ENCODE assay signal across 23 mouse cellular contexts in the genomic region with DNA sequence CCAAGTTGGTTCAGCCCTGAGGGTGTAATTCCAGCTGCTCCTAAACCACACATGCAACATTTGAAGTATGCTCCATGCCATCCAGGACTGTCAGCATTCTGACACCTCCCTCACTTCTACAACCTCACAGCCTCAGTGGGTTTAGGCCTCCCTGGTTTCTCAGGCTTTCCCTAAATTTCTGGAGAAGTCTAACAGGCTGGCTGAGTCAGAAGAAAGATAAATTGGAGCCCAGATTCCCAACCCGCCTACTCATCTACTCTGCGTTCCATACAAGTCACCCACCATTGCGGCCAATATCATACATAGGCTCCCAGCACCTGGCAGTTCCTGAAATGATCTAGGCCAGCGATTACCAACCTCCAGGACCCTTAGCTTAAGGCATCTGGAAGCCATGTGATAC. TPM values are rescaled to one million over a fixed set of nuclear protein-coding genes. Genes with fewer than 3 reads are reported as not detected.
"Had no signal": no experiment of that assay in that cellular context is flagged by ENCODE, and none has a peak within 500 bp of the region (broad histone marks: within the 10 kb centered on the region; RNA-seq: fewer than 3 reads in every experiment).

No protein-coding gene starts in this region.

- H3K9me3 ChIP-seq: midbrain, embryonic 10.5 days; midbrain, embryonic 13.5 days; midbrain, embryonic 15.5 days; neural tube, embryonic 13.5 days; neural tube, embryonic 15.5 days had no signal

- H3K9ac ChIP-seq: lung, embryonic 14.5 days; midbrain, embryonic 13.5 days; midbrain, embryonic 15.5 days; neural tube, embryonic 13.5 days; neural tube, embryonic 15.5 days had no signal

- DNase-seq: lung, adult 18-20 months; lung, embryonic 14.5 days; lung, postnatal 10 days; lung, postnatal 4 days; retina, postnatal 1 day; right cerebral cortex, postnatal 14 days; spleen, adult 18-20 months; thymus, adult 18-20 months; thymus, postnatal 14 days; thymus, postnatal 36 days had no signal

- H3K4me1 ChIP-seq: midbrain, embryonic 13.5 days; midbrain, embryonic 15.5 days; neural tube, embryonic 13.5 days; neural tube, embryonic 15.5 days had no signal

- H3K4me3 ChIP-seq: midbrain, embryonic 10.5 days; midbrain, embryonic 13.5 days; midbrain, embryonic 15.5 days; myocyte; neural tube, embryonic 13.5 days; neural tube, embryonic 15.5 days had no signal

- H3K36me3 ChIP-seq: midbrain, embryonic 10.5 days; midbrain, embryonic 13.5 days; midbrain, embryonic 15.5 days; neural tube, embryonic 13.5 days; neural tube, embryonic 15.5 days had no signal

- H3K4me2 ChIP-seq: lung, embryonic 14.5 days; midbrain, embryonic 13.5 days; midbrain, embryonic 15.5 days; neural tube, embryonic 13.5 days; neural tube, embryonic 15.5 days had no signal

- H3K27ac ChIP-seq: midbrain, embryonic 10.5 days; midbrain, embryonic 13.5 days; midbrain, embryonic 15.5 days; neural tube, embryonic 13.5 days; neural tube, embryonic 15.5 days had no signal

- ATAC-seq: midbrain, embryonic 13.5 days; midbrain, embryonic 15.5 days had no signal

RNA-seq across cellular contexts. Expression of gene Foxe3, which starts 6.9 kb away (rescaled TPM):
- polyA plus RNA-seq: liver, embryonic 16.5 days; lung, embryonic 14.5 days; lung, embryonic 16.5 days; midbrain, embryonic 13.5 days; myocyte; neural tube, embryonic 11.5 days; neural tube, embryonic 13.5 days; neural tube, embryonic 15.5 days; small intestine, adult 2 months; stomach, embryonic 14.5 days; stomach, embryonic 16.5 days; thymus, postnatal 0 days had no signal

RNA-seq across cellular contexts. Expression of gene Foxd2, which starts 24.1 kb away (rescaled TPM):
- polyA plus RNA-seq: liver, embryonic 16.5 days; stomach, embryonic 14.5 days; stomach, embryonic 16.5 days had no signal
